Mouse (Mus musculus): ENCODE data around the gene Tnfsf9. TPM values are rescaled to one million over a fixed set of nuclear protein-coding genes. Genes with fewer than 3 reads are reported as not detected.
A peak's percentile ranks its signal among the peaks of the same experiment; 100 is the strongest.

Tnfsf9 gene
- 5.3 and 7.9 TPM in 2 replicates for polyA plus RNA-seq (2012; rRNA removed)

- WGBS: 1% methylated on average over 58 of the region's 61 CpGs
- no peaks in the 10 kb centered on the region; the same call in none of the 2 replicates for H3K4me1 ChIP-seq (ENCODE audit: control insufficient read depth, insufficient read depth, low read length)
- peak within 1 kb of the TSS; percentile 79 for H3K4me3 ChIP-seq (replicated peaks; ENCODE audit: extremely low read depth, low read depth, low read length)
- DNase-seq: peak; percentile 39
- no peak for TF ChIP-seq CTCF (IDR thresholded peaks at IDR 0.05; ENCODE audit: insufficient read depth, low read length)
- TF ChIP-seq POLR2A (IDR thresholded peaks at IDR 0.05; ENCODE audit: borderline replicate concordance, extremely low read depth, low read depth, low read length): peak; percentile 59; the same call in 1 of the 2 replicates
Measured at GRCm38 (mm10) chr17:57105181-57106034, at the start of gene Tnfsf9. Tnfsf9 (plus strand) TSS chr17:57105325.

- 80% methylated on average over 3 of the region's 3 CpGs for WGBS
- DNase-seq: no peak
- TF ChIP-seq CTCF (IDR thresholded peaks at IDR 0.05; ENCODE audit: insufficient read depth, low read length): no peak
- TF ChIP-seq POLR2A (IDR thresholded peaks at IDR 0.05; ENCODE audit: borderline replicate concordance, extremely low read depth, low read depth, low read length): no peak
- Histone ChIP-seq H3K4me3 (replicated peaks; ENCODE audit: extremely low read depth, low read depth, low read length) (no peak overlapping the region), H3K4me1 (ENCODE audit: control insufficient read depth, insufficient read depth, low read length) (peaks cover 4% of the 10 kb centered on the region)
Measured at GRCm38 (mm10) chr17:57056246-57056645, 48.9 kb upstream of the Tnfsf9 start.

- peak; percentile 39 for DNase-seq
Measured at GRCm38 (mm10) chr17:57058891-57059485, 46.1 kb upstream of the Tnfsf9 start, which contains the start of gene Crb3. Crb3 (plus strand) TSS chr17:57059105.

DNA sequence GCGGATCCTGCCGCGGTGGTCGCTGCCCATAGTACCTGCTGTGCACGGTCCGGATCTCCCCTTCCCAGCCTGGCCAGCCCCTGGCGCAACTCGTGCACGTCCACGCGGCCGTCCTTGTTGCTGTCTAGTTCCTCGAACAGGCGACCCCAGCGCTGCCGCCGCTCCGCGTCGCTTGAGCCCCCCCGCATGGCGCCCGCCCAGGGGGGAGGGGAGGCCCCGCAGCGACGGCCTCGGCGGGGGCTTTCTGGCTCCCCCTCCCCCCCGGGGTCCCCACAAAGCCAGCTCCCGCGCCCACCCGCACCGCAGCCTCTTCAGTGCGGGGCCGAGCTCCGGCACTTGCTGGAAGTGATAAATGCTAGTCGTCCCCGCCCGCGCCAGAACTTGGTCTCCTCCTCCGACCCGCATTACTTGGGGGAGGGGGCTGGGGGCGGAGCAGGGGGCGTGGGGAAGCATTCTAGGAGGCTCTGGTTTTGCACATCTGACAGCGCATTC is 45.6 kb upstream of the Tnfsf9 start, which contains the start of gene Slc25a23:
Slc25a23 (minus strand) TSS at position 378 of the 492 bp plus-strand sequence.
- 1% methylated on average over 36 of the region's 45 CpGs for WGBS
- no peak for TF ChIP-seq CTCF (IDR thresholded peaks at IDR 0.05; ENCODE audit: insufficient read depth, low read length)
- peak; percentile 3; the same call in 1 of the 2 replicates for TF ChIP-seq POLR2A (IDR thresholded peaks at IDR 0.05; ENCODE audit: borderline replicate concordance, extremely low read depth, low read depth, low read length)
- peaks cover 4% of the 10 kb centered on the region for H3K4me1 ChIP-seq (ENCODE audit: control insufficient read depth, insufficient read depth, low read length)
- peak within 1 kb of the TSS; percentile 78 for H3K4me3 ChIP-seq (replicated peaks; ENCODE audit: extremely low read depth, low read depth, low read length)
- DNase-seq: peak; percentile 62

More at GRCm38 (mm10) chr17:57058891-57059485, 46.1 kb upstream of the Tnfsf9 start, which contains the start of gene Crb3:
- WGBS: 7% methylated on average over 20 of the region's 22 CpGs
- peak within 1 kb of the TSS; percentile 78 for H3K4me3 ChIP-seq (replicated peaks; ENCODE audit: extremely low read depth, low read depth, low read length)
- TF ChIP-seq CTCF (IDR thresholded peaks at IDR 0.05; ENCODE audit: insufficient read depth, low read length): no peak
- TF ChIP-seq POLR2A (IDR thresholded peaks at IDR 0.05; ENCODE audit: borderline replicate concordance, extremely low read depth, low read depth, low read length): no peak
- peaks cover 4% of the 10 kb centered on the region for H3K4me1 ChIP-seq (ENCODE audit: control insufficient read depth, insufficient read depth, low read length)

DNA sequence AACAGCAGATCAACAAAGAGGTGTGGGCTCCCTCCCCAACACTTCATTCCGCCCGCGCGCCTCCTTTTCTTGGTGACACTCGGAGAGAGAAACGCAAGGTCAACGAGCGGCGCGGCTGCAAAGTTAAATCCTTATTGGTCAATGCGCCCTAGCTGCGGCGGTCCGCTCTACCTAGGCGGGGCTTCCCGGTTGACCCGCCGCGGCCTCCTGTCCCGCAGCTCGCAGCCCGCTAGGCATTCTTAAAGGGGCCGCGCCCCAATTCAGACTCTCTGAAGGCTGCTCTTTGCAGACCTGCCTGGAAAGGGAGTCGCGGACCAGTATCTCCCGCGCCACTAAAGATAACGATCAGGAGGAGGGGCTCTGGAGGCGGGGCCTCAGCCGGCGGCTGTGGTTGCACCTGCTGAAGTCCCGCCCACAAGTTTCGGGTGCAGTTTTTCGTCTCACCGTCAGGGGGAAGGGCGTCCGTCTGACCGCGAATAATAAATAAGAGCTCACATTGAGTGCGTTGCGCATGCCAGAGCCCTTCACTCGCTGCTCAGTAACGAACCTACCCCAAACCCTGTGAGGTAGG is 44.8 kb upstream of the Tnfsf9 start:
- TF ChIP-seq CTCF (IDR thresholded peaks at IDR 0.05; ENCODE audit: insufficient read depth, low read length): peak; percentile 66
- TF ChIP-seq POLR2A (IDR thresholded peaks at IDR 0.05; ENCODE audit: borderline replicate concordance, extremely low read depth, low read depth, low read length): peak; percentile 65; the same call in 1 of the 2 replicates
- Histone ChIP-seq H3K4me1 (ENCODE audit: control insufficient read depth, insufficient read depth, low read length) (peaks cover 4% of the 10 kb centered on the region), H3K4me3 (replicated peaks; ENCODE audit: extremely low read depth, low read depth, low read length) (peak overlapping the region; percentile 78)
- DNase-seq: peak; percentile 99
- WGBS: under 1% methylated on average over 44 of the region's 44 CpGs

GRCm38 (mm10) chr17:57061069-57061468 is 44.1 kb upstream of the Tnfsf9 start:
- peak; percentile 26 for DNase-seq
- TF ChIP-seq CTCF (IDR thresholded peaks at IDR 0.05; ENCODE audit: insufficient read depth, low read length) (no peak), POLR2A (IDR thresholded peaks at IDR 0.05; ENCODE audit: borderline replicate concordance, extremely low read depth, low read depth, low read length) (no peak)
- Histone ChIP-seq H3K4me1 (ENCODE audit: control insufficient read depth, insufficient read depth, low read length) (peaks cover 4% of the 10 kb centered on the region), H3K4me3 (replicated peaks; ENCODE audit: extremely low read depth, low read depth, low read length) (no peak overlapping the region)
- 35% methylated on average over 10 of the region's 10 CpGs for WGBS

- no peak for TF ChIP-seq CTCF (IDR thresholded peaks at IDR 0.05; ENCODE audit: insufficient read depth, low read length)
- TF ChIP-seq POLR2A (IDR thresholded peaks at IDR 0.05; ENCODE audit: borderline replicate concordance, extremely low read depth, low read depth, low read length): peak; percentile 55; the same call in 1 of the 2 replicates
- Histone ChIP-seq H3K4me3 (replicated peaks; ENCODE audit: extremely low read depth, low read depth, low read length) (peak overlapping the region; percentile 73), H3K4me1 (ENCODE audit: control insufficient read depth, insufficient read depth, low read length) (peaks cover 4% of the 10 kb centered on the region)
- 1% methylated on average over 39 of the region's 39 CpGs for WGBS
- peak; percentile 75 for DNase-seq
Measured at GRCm38 (mm10) chr17:57062011-57062521, 43.1 kb upstream of the Tnfsf9 start.

DNA sequence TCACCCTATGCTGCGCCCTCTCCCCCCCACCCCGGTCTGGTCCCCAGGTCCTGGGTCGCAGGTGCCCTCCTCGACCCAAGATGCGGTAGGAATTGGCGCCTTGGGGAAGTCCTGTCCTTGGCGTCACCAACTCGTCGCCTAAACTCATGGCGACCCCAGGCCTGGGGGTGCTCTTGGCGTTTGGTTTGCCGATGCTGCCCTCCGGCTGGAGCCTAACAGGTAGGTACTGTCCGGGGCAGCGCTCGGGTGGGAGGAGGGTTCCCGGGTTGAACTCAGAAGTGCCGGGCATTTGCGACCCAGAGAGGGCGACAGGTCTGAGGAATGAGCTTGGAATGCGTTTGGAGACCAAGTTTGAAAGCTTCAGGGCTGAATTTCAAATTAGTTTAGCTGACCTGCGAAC is 42.6 kb upstream of the Tnfsf9 start:
- no peak for DNase-seq
- Histone ChIP-seq H3K4me3 (replicated peaks; ENCODE audit: extremely low read depth, low read depth, low read length) (peak overlapping the region; percentile 73), H3K4me1 (ENCODE audit: control insufficient read depth, insufficient read depth, low read length) (peaks cover 4% of the 10 kb centered on the region)
- no peak for TF ChIP-seq POLR2A (IDR thresholded peaks at IDR 0.05; ENCODE audit: borderline replicate concordance, extremely low read depth, low read depth, low read length)
- no peak for TF ChIP-seq CTCF (IDR thresholded peaks at IDR 0.05; ENCODE audit: insufficient read depth, low read length)
- WGBS: 3% methylated on average over 22 of the region's 22 CpGs

GRCm38 (mm10) chr17:57063031-57063430 is 42.1 kb upstream of the Tnfsf9 start:
- Histone ChIP-seq H3K4me1 (ENCODE audit: control insufficient read depth, insufficient read depth, low read length) (peaks cover 4% of the 10 kb centered on the region), H3K4me3 (replicated peaks; ENCODE audit: extremely low read depth, low read depth, low read length) (peak overlapping the region; percentile 30)
- WGBS: 21% methylated on average over 8 of the region's 8 CpGs
- DNase-seq: peak; percentile 45
- TF ChIP-seq CTCF (IDR thresholded peaks at IDR 0.05; ENCODE audit: insufficient read depth, low read length) (no peak), POLR2A (IDR thresholded peaks at IDR 0.05; ENCODE audit: borderline replicate concordance, extremely low read depth, low read depth, low read length) (no peak)
